10 mouse cellular contexts compared by ENCODE assay signal in the genomic region with DNA sequence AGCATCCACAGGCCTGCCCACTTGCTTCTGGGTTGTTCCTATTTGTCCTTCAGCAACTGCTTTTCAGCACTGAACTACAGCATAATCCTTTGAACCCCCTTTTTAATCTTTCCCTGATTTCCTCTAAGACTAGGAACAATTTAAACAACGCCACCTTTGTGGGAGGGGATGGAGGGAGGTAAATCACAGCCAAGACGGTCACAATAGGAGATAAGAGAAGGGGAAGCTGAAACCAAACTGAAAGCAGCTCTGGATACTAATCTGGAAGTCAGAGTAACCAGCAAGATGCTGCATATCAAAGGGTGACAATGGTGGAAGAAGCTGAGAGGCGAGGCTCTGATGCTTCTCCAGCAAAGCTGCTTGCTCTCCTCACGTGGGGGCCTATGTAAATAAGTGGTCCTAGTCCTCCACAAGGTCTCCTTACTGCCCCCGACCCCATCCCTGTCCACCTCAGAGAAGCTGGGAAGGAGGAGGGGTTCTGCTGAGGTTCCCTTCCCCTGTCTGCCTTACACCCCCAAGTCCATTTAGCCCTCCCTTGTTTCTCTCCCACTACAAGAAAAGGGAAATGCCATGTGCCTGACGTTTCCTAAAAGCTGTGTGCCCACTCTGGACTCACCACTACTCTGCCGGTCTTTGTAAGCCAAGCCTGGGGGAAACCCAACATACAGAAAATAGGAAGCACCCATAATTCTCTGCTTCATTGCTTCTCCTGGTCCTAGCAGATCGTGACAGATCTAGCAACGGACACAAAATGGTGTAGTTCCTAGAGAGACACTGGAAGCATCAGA. TPM values are rescaled to one million over a fixed set of nuclear protein-coding genes. Genes with fewer than 3 reads are reported as not detected.
DNase-seq lines count a peak whose midpoint lies in the region; ATAC-seq and TF ChIP-seq lines count a peak whose summit lies in the region.
"Had no signal": no experiment of that assay in that cellular context is flagged by ENCODE, and none has a peak within 500 bp of the region (broad histone marks: within the 10 kb centered on the region; RNA-seq: fewer than 3 reads in every experiment).

No protein-coding gene starts in this region.

- no peak for DNase-seq in heart, adult 9 months (ENCODE audit: low spot score in 2 of 2)
- DNase-seq in lung, postnatal 10 days = no peak
- no peak for DNase-seq in T-cell, adult 2 months (ENCODE audit: low spot score)
- DNase-seq: kidney, postnatal 4 days had no signal

- H3K9me3 ChIP-seq in heart, embryonic 11.5 days (replicated peaks; ENCODE audit: control insufficient read depth, low read length) = no peaks in the 10 kb centered on the region
- H3K9me3 ChIP-seq in lung, embryonic 15.5 days = no peaks in the 10 kb centered on the region
- H3K9me3 ChIP-seq in embryonic facial prominence, embryonic 15.5 days (replicated peaks) = no peaks in the 10 kb centered on the region
- H3K9me3 ChIP-seq in intestine, postnatal 0 days (ENCODE audit: control insufficient read depth) = no peaks in the 10 kb centered on the region

- peaks cover 81% of the 10 kb centered on the region for H3K79me2 ChIP-seq in myocyte (ENCODE audit: control insufficient read depth, insufficient read depth)

- no peak for TF ChIP-seq POLR2A in myocyte (IDR thresholded peaks at IDR 0.05; ENCODE audit: insufficient read length, low read depth)

- no peak overlapping the region for H3ac ChIP-seq in myocyte (ENCODE audit: control insufficient read depth, insufficient read length)

- no peak overlapping the region for H3K4me3 ChIP-seq in heart, embryonic 11.5 days (ENCODE audit: low read depth, low read length)
- H3K4me3 ChIP-seq in lung, embryonic 15.5 days = no peak overlapping the region
- no peak overlapping the region for H3K4me3 ChIP-seq in embryonic facial prominence, embryonic 15.5 days (replicated peaks)
- H3K4me3 ChIP-seq in myocyte = peak overlapping the region; percentile 5
- no peak overlapping the region for H3K4me3 ChIP-seq in intestine, postnatal 0 days (ENCODE audit: low read depth, low read length)

- no peaks in the 10 kb centered on the region for H3K36me3 ChIP-seq in heart, embryonic 11.5 days (ENCODE audit: control insufficient read depth, insufficient read depth, low read length)
- 0 out of 2 replicates have a peak, but pooled peaks cover 3% of the 10 kb centered on the region for H3K36me3 ChIP-seq in lung, embryonic 15.5 days
- H3K36me3 ChIP-seq in embryonic facial prominence, embryonic 15.5 days = no peaks in the 10 kb centered on the region
- H3K36me3 ChIP-seq in myocyte (ENCODE audit: control insufficient read depth, insufficient read depth) = no peaks in the 10 kb centered on the region
- H3K36me3 ChIP-seq in intestine, postnatal 0 days (ENCODE audit: control insufficient read depth, insufficient read depth) = no peaks in the 10 kb centered on the region

- H3K4me2 ChIP-seq in heart, embryonic 11.5 days = no peak overlapping the region
- H3K4me2 ChIP-seq in lung, embryonic 15.5 days = no peak overlapping the region
- H3K4me2 ChIP-seq in embryonic facial prominence, embryonic 15.5 days (replicated peaks) = no peak overlapping the region
- H3K4me2 ChIP-seq in myocyte (ENCODE audit: low read depth) = peak overlapping the region; percentile 79
- no peak overlapping the region for H3K4me2 ChIP-seq in intestine, postnatal 0 days (replicated peaks; ENCODE audit: low read depth)

- H3K9ac ChIP-seq in heart, embryonic 11.5 days (ENCODE audit: low read depth, low read length) = no peak overlapping the region
- H3K9ac ChIP-seq in lung, embryonic 15.5 days = no peak overlapping the region
- no peak overlapping the region for H3K9ac ChIP-seq in embryonic facial prominence, embryonic 15.5 days
- no peak overlapping the region for H3K9ac ChIP-seq in intestine, postnatal 0 days (ENCODE audit: low read depth, low read length)

- peaks cover 65% of the 10 kb centered on the region for H3K4me1 ChIP-seq in heart, embryonic 11.5 days (ENCODE audit: control insufficient read depth, insufficient read depth, low read length)
- peaks cover 63% of the 10 kb centered on the region for H3K4me1 ChIP-seq in lung, embryonic 15.5 days
- peaks cover 70% of the 10 kb centered on the region for H3K4me1 ChIP-seq in embryonic facial prominence, embryonic 15.5 days
- peaks cover 6% of the 10 kb centered on the region; the same call in 1 of the 2 replicates for H3K4me1 ChIP-seq in intestine, postnatal 0 days (replicated peaks; ENCODE audit: control insufficient read depth, insufficient read depth, low read length)

- TF ChIP-seq CTCF in intestine, postnatal 0 days (IDR thresholded peaks at IDR 0.05; ENCODE audit: low read depth) = no peak

- WGBS in heart, embryonic 11.5 days (ENCODE audit: insufficient replicate concordance) = 42% methylated on average over 9 of the region's 9 CpGs
- 48% methylated on average over 9 of the region's 9 CpGs for WGBS in lung, embryonic 15.5 days
- WGBS in embryonic facial prominence, embryonic 15.5 days = 61% methylated on average over 9 of the region's 9 CpGs
- 54% methylated on average over 9 of the region's 9 CpGs for WGBS in intestine, postnatal 0 days

- H3K27ac ChIP-seq in heart, embryonic 11.5 days (ENCODE audit: low read depth, low read length) = peak overlapping the region; percentile 70
- peak overlapping the region; percentile 91; the same call in 1 of the 2 replicates for H3K27ac ChIP-seq in lung, embryonic 15.5 days
- peak overlapping the region; percentile 83 for H3K27ac ChIP-seq in embryonic facial prominence, embryonic 15.5 days (replicated peaks)
- H3K27ac ChIP-seq in intestine, postnatal 0 days (ENCODE audit: low read depth, low read length) = no peak overlapping the region

- H3K27me3 ChIP-seq in heart, embryonic 11.5 days (ENCODE audit: control insufficient read depth, insufficient read depth, low read length) = no peaks in the 10 kb centered on the region
- no peaks in the 10 kb centered on the region for H3K27me3 ChIP-seq in lung, embryonic 15.5 days
- H3K27me3 ChIP-seq in embryonic facial prominence, embryonic 15.5 days = no peaks in the 10 kb centered on the region
- H3K27me3 ChIP-seq in myocyte (ENCODE audit: control insufficient read depth, insufficient read depth, insufficient read length) = no peaks in the 10 kb centered on the region
- H3K27me3 ChIP-seq in intestine, postnatal 0 days (replicated peaks; ENCODE audit: control insufficient read depth, insufficient read depth, low read length) = no peaks in the 10 kb centered on the region

- ATAC-seq in heart, embryonic 11.5 days (replicated peaks; ENCODE audit: insufficient number of reproducible peaks, low FRiP score, low TSS enrichment) = no peak
- ATAC-seq in lung, embryonic 15.5 days (ENCODE audit: borderline replicate concordance, extremely low read depth, low FRiP score, low TSS enrichment) = no peak
- ATAC-seq in embryonic facial prominence, embryonic 15.5 days (ENCODE audit: insufficient number of reproducible peaks, low FRiP score, low TSS enrichment, low read depth) = no peak
- ATAC-seq in intestine, postnatal 0 days = no peak

TF ChIP-seq in myocyte, 11 proteins besides CTCF, POLR2A, EP300 and RAD21 (continues in another document):
- no peak for TF ChIP-seq MYOD1 (IDR thresholded peaks at IDR 0.05; ENCODE audit: control insufficient read depth in 1 of 3, insufficient read length in 2 of 3, low read depth in 2 of 3)
- no peak for TF ChIP-seq CEBPB (IDR thresholded peaks at IDR 0.05; ENCODE audit: insufficient read depth, poor library complexity, severe bottlenecking)
- no peak for TF ChIP-seq TCF3 (IDR thresholded peaks at IDR 0.05; ENCODE audit: insufficient read length, low read depth)
- no peak for TF ChIP-seq MYOG (IDR thresholded peaks at IDR 0.05; ENCODE audit: control insufficient read depth in 1 of 3, insufficient read depth in 1 of 3, insufficient read length in 2 of 3, low read depth in 2 of 3)
- no peak for TF ChIP-seq E2F4 (IDR thresholded peaks at IDR 0.05; ENCODE audit: insufficient read depth)
- no peak for TF ChIP-seq REST (IDR thresholded peaks at IDR 0.05; ENCODE audit: insufficient read depth, insufficient read length)
- TF ChIP-seq MAX (IDR thresholded peaks at IDR 0.05; ENCODE audit: low read depth) = no peak
- no peak for TF ChIP-seq POLR2AphosphoS2 (IDR thresholded peaks at IDR 0.05; ENCODE audit: insufficient read length, low read depth)
- TF ChIP-seq SRF (IDR thresholded peaks at IDR 0.05; ENCODE audit: control insufficient read depth, insufficient read length, low read depth) = no peak
- TF ChIP-seq TCF12 (IDR thresholded peaks at IDR 0.05; ENCODE audit: insufficient read depth, poor library complexity, severe bottlenecking) = no peak

RNA-seq across cellular contexts. Expression of a gene that starts 27.9 kb away (rescaled TPM):
- 11.0 and 11.4 TPM in 2 replicates for polyA plus RNA-seq in heart, embryonic 11.5 days (2014; fragmentation: Nextera tagmentation; extraction: Ambion mirVana)
- 34.5 and 34.9 TPM in 2 replicates for polyA plus RNA-seq in lung, embryonic 15.5 days (2015; fragmentation: Nextera tagmentation; extraction: Ambion mirVana)
- polyA plus RNA-seq in embryonic facial prominence, embryonic 15.5 days (2015; fragmentation: Nextera tagmentation; extraction: Ambion mirVana) = 28.3 and 28.9 TPM in 2 replicates
- polyA plus RNA-seq in myocyte (2012; fragmentation: generic; extraction: Trizol) = 62.6 TPM
- polyA plus RNA-seq in intestine, postnatal 0 days (2015; fragmentation: Nextera tagmentation; extraction: Ambion mirVana) = 5.6 and 5.9 TPM in 2 replicates

RNA-seq across cellular contexts. Expression of a gene that starts 46.7 kb away (rescaled TPM):
- 0.17 and 0.66 TPM in 2 replicates for polyA plus RNA-seq in heart, embryonic 11.5 days (2014; fragmentation: Nextera tagmentation; extraction: Ambion mirVana)
- polyA plus RNA-seq in lung, embryonic 15.5 days (2015; fragmentation: Nextera tagmentation; extraction: Ambion mirVana) = 0.05 and 0.35 TPM in 2 replicates
- 0.14 and 0.27 TPM in 2 replicates for polyA plus RNA-seq in embryonic facial prominence, embryonic 15.5 days (2015; fragmentation: Nextera tagmentation; extraction: Ambion mirVana)
- 0.06 TPM for polyA plus RNA-seq in myocyte (2012; fragmentation: generic; extraction: Trizol)
- not detected in 2 replicates for polyA plus RNA-seq in intestine, postnatal 0 days (2015; fragmentation: Nextera tagmentation; extraction: Ambion mirVana)
- polyA plus RNA-seq: limb, embryonic 11.5 days had no signal

RNA-seq across cellular contexts. Expression of a gene that starts 47.5 kb away (rescaled TPM):
- polyA plus RNA-seq in heart, embryonic 11.5 days (2014; fragmentation: Nextera tagmentation; extraction: Ambion mirVana) = 34.6 and 37.4 TPM in 2 replicates
- 55.1 and 55.3 TPM in 2 replicates for polyA plus RNA-seq in lung, embryonic 15.5 days (2015; fragmentation: Nextera tagmentation; extraction: Ambion mirVana)
- 57.5 and 64.2 TPM in 2 replicates for polyA plus RNA-seq in embryonic facial prominence, embryonic 15.5 days (2015; fragmentation: Nextera tagmentation; extraction: Ambion mirVana)
- polyA plus RNA-seq in myocyte (2012; fragmentation: generic; extraction: Trizol) = 59.7 TPM
- polyA plus RNA-seq in intestine, postnatal 0 days (2015; fragmentation: Nextera tagmentation; extraction: Ambion mirVana) = 10.8 and 12.7 TPM in 2 replicates

RNA-seq across cellular contexts. Expression of a gene that starts 50.3 kb away (rescaled TPM):
- 233 and 290 TPM in 2 replicates for polyA plus RNA-seq in heart, embryonic 11.5 days (2014; fragmentation: Nextera tagmentation; extraction: Ambion mirVana)
- 382 and 427 TPM in 2 replicates for polyA plus RNA-seq in lung, embryonic 15.5 days (2015; fragmentation: Nextera tagmentation; extraction: Ambion mirVana)
- polyA plus RNA-seq in embryonic facial prominence, embryonic 15.5 days (2015; fragmentation: Nextera tagmentation; extraction: Ambion mirVana) = 338 and 362 TPM in 2 replicates
- polyA plus RNA-seq in myocyte (2012; fragmentation: generic; extraction: Trizol) = 691 TPM
- polyA plus RNA-seq in intestine, postnatal 0 days (2015; fragmentation: Nextera tagmentation; extraction: Ambion mirVana) = 1,126 and 1,190 TPM in 2 replicates
